8 mouse cellular contexts compared by ENCODE assay signal in the genomic region with DNA sequence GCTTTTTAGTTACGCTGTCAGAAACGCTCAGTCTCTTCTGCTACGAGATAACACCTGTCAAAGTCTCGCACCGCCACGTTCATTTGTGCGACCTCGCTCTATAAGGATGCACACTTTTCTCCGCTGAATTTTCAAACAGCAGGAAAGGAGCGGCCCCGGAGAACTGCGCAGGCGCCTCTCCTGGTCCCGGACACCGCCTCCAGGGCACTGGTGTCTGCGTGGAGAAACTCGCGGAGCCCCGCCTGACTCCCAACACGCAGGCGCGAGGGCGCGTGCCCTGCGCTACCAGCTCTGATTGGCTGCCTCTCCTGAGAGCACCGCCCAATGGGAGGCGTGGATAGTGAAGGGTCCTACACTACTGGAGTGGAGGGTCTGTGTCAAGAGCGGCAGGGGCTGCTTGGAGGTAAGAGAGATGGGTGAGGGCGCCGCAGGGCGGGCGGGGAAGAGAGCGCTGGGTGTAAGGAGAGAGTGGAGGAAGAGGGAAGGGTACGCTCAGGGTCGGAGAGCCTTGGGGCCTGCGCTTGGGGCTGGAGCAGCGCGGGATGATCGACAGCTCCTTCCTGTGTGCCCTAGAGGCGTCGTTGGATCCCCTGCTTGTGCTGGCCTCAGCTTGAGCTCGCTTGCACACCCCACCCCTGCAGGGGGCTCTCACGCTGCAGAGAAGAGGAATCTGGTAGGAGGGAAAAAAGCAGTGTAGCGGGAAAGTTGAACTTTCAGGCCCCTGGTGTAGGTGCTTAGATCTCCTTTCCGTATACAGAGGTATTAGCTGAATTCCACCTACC. TPM values are rescaled to one million over a fixed set of nuclear protein-coding genes. Genes with fewer than 3 reads are reported as not detected.
DNase-seq lines count a peak whose midpoint lies in the region; ATAC-seq and TF ChIP-seq lines count a peak whose summit lies in the region.

A gene (plus strand): TSS at position 324 of the 782 bp plus-strand sequence.

- H3K27ac ChIP-seq in cortical plate, adult 2 months (ENCODE audit: insufficient read depth, low read length) = no peak within 1 kb of the TSS

- DNase-seq in gastrocnemius, postnatal 10 days = peak; percentile 95
- peak; percentile 99 for DNase-seq in induced T-regulatory cell, adult 2 months (ENCODE audit: low read depth)
- DNase-seq in left cerebral cortex, adult 9 months (ENCODE audit: low spot score in 2 of 2) = peak; percentile 95 to 97
- peak; percentile 97 for DNase-seq in right cerebral cortex, postnatal 14 days
- peak; percentile 95 to 98 for DNase-seq in urinary bladder, postnatal 36 days (ENCODE audit: low spot score in 2 of 2)

- no peaks in the 10 kb centered on the region for H3K4me1 ChIP-seq in cortical plate, adult 2 months (ENCODE audit: control insufficient read depth, insufficient read depth, low read length)

- TF ChIP-seq POLR2A in cortical plate, adult 2 months (IDR thresholded peaks at IDR 0.05; ENCODE audit: extremely low read depth, insufficient read depth, low read length) = peak; percentile 87

- ATAC-seq in activated CD4-positive, CD25-positive, alpha-beta regulatory T cell, adult 4 months = peak; percentile 75
- peak; percentile 61 for ATAC-seq in megakaryocyte progenitor cell, adult 5-6 weeks (replicated peaks; ENCODE audit: poor library complexity)

- TF ChIP-seq CTCF in cortical plate, adult 2 months (IDR thresholded peaks at IDR 0.05; ENCODE audit: extremely low read depth, insufficient read depth, low read length) = no peak

- peak within 1 kb of the TSS; percentile 60 for H3K4me3 ChIP-seq in cortical plate, adult 2 months (ENCODE audit: insufficient read depth, low read length)

RNA-seq across cellular contexts. Expression of the gene that starts here (rescaled TPM):
- 1 to 10 TPM; 2.6 to 4.0 TPM for polyA plus RNA-seq in activated CD4-positive, CD25-positive, alpha-beta regulatory T cell, adult 4 months (2017; shearing (Covaris generic))
- 7.4 and 8.0 TPM in 2 replicates for polyA plus RNA-seq in cortical plate, adult 2 months (2012; rRNA removed)
- total RNA-seq in gastrocnemius, postnatal 10 days (2021) = 1 to 10 TPM; 6.2 to 8.5 TPM
- 7.2 and 7.6 TPM in 2 replicates for total RNA-seq in megakaryocyte progenitor cell, adult 5-6 weeks (2015)
- total RNA-seq in megakaryocyte progenitor cell, adult 5-6 weeks (2017) = 7.5 and 7.6 TPM in 2 replicates
